Mouse (Mus musculus): ENCODE data around the gene Tspear. TPM values are rescaled to one million over a fixed set of nuclear protein-coding genes. Genes with fewer than 3 reads are reported as not detected.
A peak's percentile ranks its signal among the peaks of the same experiment; 100 is the strongest.
"Not testable (repeated sequence)": the region's sequence is repeated elsewhere in the genome, so short reads cannot be mapped to it uniquely, and the experiment has no call there.

Gene Tspear
- polyA plus RNA-seq, 1 experiment from 2014 or later, result 0.93 TPM

- WGBS, result 81% methylated on average over 4 of the region's 4 CpGs
- no peak overlapping the region for H3K4me3 ChIP-seq
- no peak overlapping the region for H3K27ac ChIP-seq
- peaks cover 18% of the 10 kb centered on the region for H3K27me3 ChIP-seq (ENCODE audit: insufficient read depth, poor library complexity, severe bottlenecking)
- no peaks in the 10 kb centered on the region for H3K36me3 ChIP-seq
- H3K4me1 ChIP-seq (replicated peaks), result peaks cover 13% of the 10 kb centered on the region
- no peaks in the 10 kb centered on the region for H3K9me3 ChIP-seq
- DNase-seq (ENCODE audit: low spot score), result no peak
These were observed 14.8 kb upstream of the Tspear start for GRCm38 (mm10) chr10:77671519-77671918.

- Histone ChIP-seq H3K4me3 (no peak overlapping the region), H3K27me3 (ENCODE audit: insufficient read depth, poor library complexity, severe bottlenecking) (peaks cover 41% of the 10 kb centered on the region), H3K4me1 (replicated peaks) (peaks cover 26% of the 10 kb centered on the region), H3K9me3 (no peaks in the 10 kb centered on the region), H3K36me3 (no peaks in the 10 kb centered on the region), H3K27ac (no peak overlapping the region)
- 61% methylated on average over 13 of the region's 13 CpGs for WGBS
- no peak for DNase-seq (ENCODE audit: low spot score)
These were observed 12.6 kb upstream of the Tspear start for GRCm38 (mm10) chr10:77673765-77674164.

- Histone ChIP-seq H3K9me3 (no peaks in the 10 kb centered on the region), H3K36me3 (no peaks in the 10 kb centered on the region), H3K4me3 (peak overlapping the region; percentile 49), H3K27ac (no peak overlapping the region), H3K27me3 (ENCODE audit: insufficient read depth, poor library complexity, severe bottlenecking) (peaks cover 54% of the 10 kb centered on the region), H3K4me1 (replicated peaks) (peaks cover 26% of the 10 kb centered on the region)
- under 1% methylated on average over 35 of the region's 35 CpGs for WGBS
- peak; percentile 36 for DNase-seq (ENCODE audit: low spot score)
These were observed 8.8 kb upstream of the Tspear start for GRCm38 (mm10) chr10:77677562-77677961.

- Histone ChIP-seq H3K27ac (no peak overlapping the region), H3K27me3 (ENCODE audit: insufficient read depth, poor library complexity, severe bottlenecking) (peaks cover 73% of the 10 kb centered on the region), H3K9me3 (no peaks in the 10 kb centered on the region), H3K4me3 (no peak overlapping the region), H3K4me1 (replicated peaks) (peaks cover 30% of the 10 kb centered on the region), H3K36me3 (no peaks in the 10 kb centered on the region)
- no peak for DNase-seq (ENCODE audit: low spot score)
- 77% methylated on average over 7 of the region's 7 CpGs for WGBS
These were observed 3.4 kb upstream of the Tspear start for GRCm38 (mm10) chr10:77682994-77683393.

- Histone ChIP-seq H3K36me3 (no peaks in the 10 kb centered on the region), H3K4me3 (no peak overlapping the region), H3K4me1 (replicated peaks) (peaks cover 31% of the 10 kb centered on the region), H3K27me3 (ENCODE audit: insufficient read depth, poor library complexity, severe bottlenecking) (peaks cover 73% of the 10 kb centered on the region), H3K9me3 (no peaks in the 10 kb centered on the region), H3K27ac (no peak overlapping the region)
- no peak for DNase-seq (ENCODE audit: low spot score)
- WGBS, result 40% methylated on average over 8 of the region's 8 CpGs
These were observed 2.2 kb upstream of the Tspear start for GRCm38 (mm10) chr10:77684181-77684580.

- Histone ChIP-seq H3K4me1 (replicated peaks) (peaks cover 43% of the 10 kb centered on the region), H3K27ac (no peak overlapping the region), H3K4me3 (no peak overlapping the region), H3K9me3 (no peaks in the 10 kb centered on the region), H3K36me3 (no peaks in the 10 kb centered on the region), H3K27me3 (ENCODE audit: insufficient read depth, poor library complexity, severe bottlenecking) (peaks cover 64% of the 10 kb centered on the region)
- WGBS, result 26% methylated on average over 10 of the region's 10 CpGs
- no peak for DNase-seq (ENCODE audit: low spot score)
These were observed 652 bp downstream of the Tspear start for GRCm38 (mm10) chr10:77687021-77687420.

- 62% methylated on average over 3 of the region's 3 CpGs for WGBS
- not testable (repeated sequence) for DNase-seq (ENCODE audit: low spot score); H3K9me3 ChIP-seq; H3K36me3 ChIP-seq; H3K4me3 ChIP-seq
- peaks cover 39% of the 10 kb centered on the region for H3K27me3 ChIP-seq (ENCODE audit: insufficient read depth, poor library complexity, severe bottlenecking)
- H3K4me1 ChIP-seq (replicated peaks), result peaks cover 38% of the 10 kb centered on the region
- 0 out of 2 replicates have a peak within 1 kb of the TSS, but pooled peaks have one; percentile 4 for H3K27ac ChIP-seq
These were observed 4.0 kb downstream of the Tspear start, which contains the start of gene Gm19402 for GRCm38 (mm10) chr10:77690356-77690807. TSS of gene Gm19402 (minus strand) at chr10:77690757.

GRCm38 (mm10) chr10:77697133-77697532, 10.8 kb downstream of the Tspear start, which contains the start of gene Gm9508:
TSS of gene Gm9508 (minus strand) at chr10:77697233.
- 40% methylated on average over 4 of the region's 4 CpGs for WGBS
- peaks cover 23% of the 10 kb centered on the region for H3K4me1 ChIP-seq (replicated peaks)
- no peaks in the 10 kb centered on the region for H3K9me3 ChIP-seq
- no peaks in the 10 kb centered on the region for H3K36me3 ChIP-seq
- DNase-seq (ENCODE audit: low spot score), result no peak
- H3K4me3 ChIP-seq, result no peak within 1 kb of the TSS
- no peaks in the 10 kb centered on the region for H3K27me3 ChIP-seq (ENCODE audit: insufficient read depth, poor library complexity, severe bottlenecking)
- no peak within 1 kb of the TSS; the same call in 1 of the 2 replicates for H3K27ac ChIP-seq

GRCm38 (mm10) chr10:77706326-77706725, 20.0 kb downstream of the Tspear start, which contains the start of gene Gm10272:
TSS of gene Gm10272 (plus strand) at chr10:77706626.
- Histone ChIP-seq H3K4me1 (replicated peaks) (no peaks in the 10 kb centered on the region), H3K36me3 (no peaks in the 10 kb centered on the region), H3K27ac (no peak within 1 kb of the TSS), H3K9me3 (peaks cover 36% of the 10 kb centered on the region), H3K27me3 (ENCODE audit: insufficient read depth, poor library complexity, severe bottlenecking) (no peaks in the 10 kb centered on the region), H3K4me3 (no peak within 1 kb of the TSS)
- 84% methylated on average over 1 of the region's 1 CpGs for WGBS
- no peak for DNase-seq (ENCODE audit: low spot score)

GRCm38 (mm10) chr10:77709831-77710230, 23.5 kb downstream of the Tspear start:
- no peaks in the 10 kb centered on the region for H3K27me3 ChIP-seq (ENCODE audit: insufficient read depth, poor library complexity, severe bottlenecking)
- 84% methylated on average over 3 of the region's 3 CpGs for WGBS

GRCm38 (mm10) chr10:77711157-77711556, 24.8 kb downstream of the Tspear start, which contains the start of gene Gm10024:
TSS of gene Gm10024 (plus strand) at chr10:77711457.
- H3K27ac ChIP-seq; DNase-seq (ENCODE audit: low spot score); H3K27me3 ChIP-seq (ENCODE audit: insufficient read depth, poor library complexity, severe bottlenecking); H3K4me1 ChIP-seq (replicated peaks); H3K36me3 ChIP-seq; H3K4me3 ChIP-seq: not testable (repeated sequence)
- H3K9me3 ChIP-seq, result peaks cover 16% of the 10 kb centered on the region; the same call in 1 of the 2 replicates

More at GRCm38 (mm10) chr10:77709831-77710230, 23.5 kb downstream of the Tspear start:
- peaks cover 27% of the 10 kb centered on the region; the same call in 1 of the 2 replicates for H3K9me3 ChIP-seq
- no peaks in the 10 kb centered on the region for H3K4me1 ChIP-seq (replicated peaks)
- no peak overlapping the region for H3K27ac ChIP-seq
- H3K4me3 ChIP-seq, result no peak overlapping the region
- DNase-seq (ENCODE audit: low spot score), result no peak
- H3K36me3 ChIP-seq, result no peaks in the 10 kb centered on the region

GRCm38 (mm10) chr10:77713734-77714133, 27.4 kb downstream of the Tspear start:
- H3K36me3 ChIP-seq, result no peaks in the 10 kb centered on the region
- WGBS, result 72% methylated on average over 4 of the region's 4 CpGs

GRCm38 (mm10) chr10:77715507-77715906, 29.1 kb downstream of the Tspear start, which contains the start of gene Gm10142:
TSS of gene Gm10142 (plus strand) at chr10:77715807.
- H3K27me3 ChIP-seq (ENCODE audit: insufficient read depth, poor library complexity, severe bottlenecking), result no peaks in the 10 kb centered on the region
- WGBS, result 79% methylated on average over 1 of the region's 1 CpGs
- no peak within 1 kb of the TSS for H3K4me3 ChIP-seq
- H3K27ac ChIP-seq, result no peak within 1 kb of the TSS
- peaks cover 11% of the 10 kb centered on the region; the same call in 1 of the 2 replicates for H3K9me3 ChIP-seq
- no peaks in the 10 kb centered on the region for H3K36me3 ChIP-seq
- no peak for DNase-seq (ENCODE audit: low spot score)
- H3K4me1 ChIP-seq (replicated peaks), result no peaks in the 10 kb centered on the region

More at GRCm38 (mm10) chr10:77713734-77714133, 27.4 kb downstream of the Tspear start:
- Histone ChIP-seq H3K9me3 (peaks cover 10% of the 10 kb centered on the region; the same call in 1 of the 2 replicates), H3K4me1 (replicated peaks) (no peaks in the 10 kb centered on the region), H3K4me3 (no peak overlapping the region), H3K27ac (no peak overlapping the region), H3K27me3 (ENCODE audit: insufficient read depth, poor library complexity, severe bottlenecking) (no peaks in the 10 kb centered on the region)
- DNase-seq (ENCODE audit: low spot score), result no peak

Data from hindbrain, embryonic 10.5 days (tissue).